Mouse (Mus musculus): ENCODE results near the gene Map2k2. TPM values are rescaled to one million over a fixed set of nuclear protein-coding genes. Genes with fewer than 3 reads are reported as not detected.
A peak's percentile ranks its signal among the peaks of the same experiment; 100 is the strongest.

The Map2k2 gene
- total and polyA plus RNA-seq, 3 experiments, result 67.2 to 127 (median 120) TPM

- Histone ChIP-seq H3K9me3 (replicated peaks; ENCODE audit: low read length) (peaks cover 5% of the 10 kb centered on the region), H3K79me2 (replicated peaks; ENCODE audit: control insufficient read depth, extremely low read depth, insufficient read depth, poor library complexity, severe bottlenecking) (peaks cover 19% of the 10 kb centered on the region), H3K27ac (ENCODE audit: insufficient read depth, low read depth) (no peak within 1 kb of the TSS), H3K9ac (ENCODE audit: insufficient read depth, low read depth) (peak within 1 kb of the TSS; percentile 76), H3K36me3 (replicated peaks in 1 of 2; ENCODE audit: control insufficient read depth in 1 of 2, insufficient read depth in 1 of 2, low read length in 1 of 2) (peaks cover 22 to 37% of the 10 kb centered on the region in 2 experiments), H3K27me3 (replicated peaks) (peaks cover 25% of the 10 kb centered on the region), H3K4me3 (replicated peaks in 1 of 3; ENCODE audit: low read depth in 2 of 3, low read length in 2 of 3, poor library complexity in 1 of 3) (peak within 1 kb of the TSS; percentile 67 to 77 (median 68)), H3K4me1 (ENCODE audit: control insufficient read depth in 1 of 2, insufficient read depth in 2 of 2) (peaks cover 6 to 24% of the 10 kb centered on the region in 2 experiments), H3K4me2 (ENCODE audit: insufficient read depth, low read depth, poor library complexity, severe bottlenecking) (peak within 1 kb of the TSS; percentile 97)
- dilution Hi-C loops (cut with MboI; ENCODE audit: extremely low pct_ligation_motif_present, extremely low pct_unique_long_range_greater_than_20kb, low sequenced_read_pairs) (no loop called here), in situ Hi-C loops (cut with MboI; ENCODE audit: low pct_ligation_motif_present, low pct_unique_long_range_greater_than_20kb, low sequenced_read_pairs) (loop anchor here (10.0 kb wide), 1 partner anchor 105 kb away; the partner anchor contains the start of gene Eef2)
- peak; percentile 100 for DNase-seq (ENCODE audit: extremely low read depth)
- TF ChIP-seq E2F4 (IDR thresholded peaks at IDR 0.05; ENCODE audit: insufficient replicate concordance, low read depth, low read length) (no peak), HCFC1 (IDR thresholded peaks at IDR 0.05; ENCODE audit: low read depth, low read length) (peak; percentile 72), MAZ (IDR thresholded peaks at IDR 0.05; ENCODE audit: low read depth, low read length) (no peak), CTCF (conservative IDR thresholded peaks at IDR 0.05 in 1 of 2, IDR thresholded peaks at IDR 0.05 in 1 of 2; ENCODE audit: low read depth in 2 of 2, low read length in 2 of 2) (no peak), SMC3 (IDR thresholded peaks at IDR 0.05; ENCODE audit: low read depth, low read length) (no peak), MXI1 (IDR thresholded peaks at IDR 0.05; ENCODE audit: low read depth, low read length) (peak; percentile 85), USF2 (conservative IDR thresholded peaks at IDR 0.05; ENCODE audit: low read depth, low read length) (no peak), GABPA (IDR thresholded peaks at IDR 0.05; ENCODE audit: insufficient replicate concordance, low read depth, low read length) (no peak), POLR2A (IDR thresholded peaks at IDR 0.05; ENCODE audit: low read depth, low read length) (peak; percentile 96), MEF2A (IDR thresholded peaks at IDR 0.05; ENCODE audit: borderline replicate concordance, low read depth, low read length) (0 out of 2 replicates have a peak, but pooled peaks have one; percentile 27), EP300 (IDR thresholded peaks at IDR 0.05; ENCODE audit: low read length) (no peak), MAX (IDR thresholded peaks at IDR 0.05; ENCODE audit: low read length) (peak; percentile 73), USF1 (IDR thresholded peaks at IDR 0.05; ENCODE audit: low read depth, low read length) (no peak), KAT2A (IDR thresholded peaks at IDR 0.05; ENCODE audit: insufficient replicate concordance, low read length) (no peak), MAFK (IDR thresholded peaks at IDR 0.05; ENCODE audit: insufficient replicate concordance, low read length) (no peak), MYC (IDR thresholded peaks at IDR 0.05; ENCODE audit: low read depth, low read length) (peak; percentile 60; the same call in 1 of the 2 replicates), ELF1 (IDR thresholded peaks at IDR 0.05; ENCODE audit: low read depth, low read length) (peak; percentile 73), ZNF384 (IDR thresholded peaks at IDR 0.05; ENCODE audit: low read depth, low read length) (no peak), CHD2 (IDR thresholded peaks at IDR 0.05; ENCODE audit: low read length) (no peak), CHD1 (IDR thresholded peaks at IDR 0.05; ENCODE audit: low read depth, low read length) (no peak), JUND (conservative IDR thresholded peaks at IDR 0.05; ENCODE audit: low read depth, low read length) (no peak), ZC3H11A (IDR thresholded peaks at IDR 0.05; ENCODE audit: low read depth, low read length) (no peak), TBP (conservative IDR thresholded peaks at IDR 0.05; ENCODE audit: low read depth, low read length) (peak; percentile 70; the same call in 1 of the 2 replicates), TCF12 (IDR thresholded peaks at IDR 0.05; ENCODE audit: low read depth, low read length) (peak; percentile 91), IRF4 (IDR thresholded peaks at IDR 0.05; ENCODE audit: low read depth, low read length) (no peak), RAD21 (IDR thresholded peaks at IDR 0.05; ENCODE audit: low read depth, low read length) (no peak), PAX5 (IDR thresholded peaks at IDR 0.05; ENCODE audit: low read length) (no peak), JUN (IDR thresholded peaks at IDR 0.05; ENCODE audit: insufficient read depth, low read depth, low read length) (no peak), ETS1 (conservative IDR thresholded peaks at IDR 0.05; ENCODE audit: low read depth, low read length) (no peak), POLR2AphosphoS2 (IDR thresholded peaks at IDR 0.05; ENCODE audit: low read depth, low read length) (no peak), SIN3A (IDR thresholded peaks at IDR 0.05; ENCODE audit: low read length) (peak; percentile 42; the same call in 1 of the 2 replicates), UBTF (IDR thresholded peaks at IDR 0.05; ENCODE audit: low read depth, low read length) (no peak), NELFE (IDR thresholded peaks at IDR 0.05; ENCODE audit: low read depth, low read length) (peak; percentile 85; the same call in 1 of the 2 replicates), ZMIZ1 (IDR thresholded peaks at IDR 0.05; ENCODE audit: low read depth, low read length) (peak; percentile 59), RCOR1 (conservative IDR thresholded peaks at IDR 0.05; ENCODE audit: low read depth, low read length) (no peak), NRF1 (IDR thresholded peaks at IDR 0.05; ENCODE audit: low read depth, low read length) (peak; percentile 97), ZKSCAN1 (IDR thresholded peaks at IDR 0.05; ENCODE audit: borderline replicate concordance, low read depth, low read length) (no peak), BHLHE40 (IDR thresholded peaks at IDR 0.05; ENCODE audit: low read depth, low read length) (0 out of 2 replicates have a peak, but pooled peaks have one; percentile 18)
These were observed 35.9 kb upstream of the Map2k2 start, which contains the start of gene Thop1 for GRCm38 (mm10) chr10:81069836-81070235. TSS of gene Thop1 (plus strand) at chr10:81070035.

Measured in CH12.LX (cell line).